Mouse (Mus musculus) thymus, postnatal 0 days (tissue): ENCODE measurements around the gene Astn1. TPM values are rescaled to one million over a fixed set of nuclear protein-coding genes. Genes with fewer than 3 reads are reported as not detected.

ENCODE experiments used
- DNase-seq: peaks from one replicate; pipeline ENCODE4 v3.0.0-alpha.2; 2015; ENCODE audit warnings: low spot score
- microRNA counts: library from miRNA; unstranded; fragments of <30 nt; microRNA quantifications from one replicate; lab custom pipeline; 2015
- microRNA-seq: library from miRNA; unstranded; fragments of <30 nt; microRNA quantifications from one replicate; pipeline ENCODE4, GENCODE M21; 2016; ENCODE audit warnings: borderline number of aligned reads
- polyA plus RNA-seq: library from polyadenylated mRNA; unstranded; fragments of >200 nt; fragmentation: Nextera tagmentation; extraction: Ambion mirVana; gene quantifications from 2 replicates; pipeline ENCODE4 v1.2.1, GENCODE M21; 2015

Astn1 gene
- polyA plus RNA-seq, 1 experiment from 2014 or later: 0.07 TPM

DNA sequence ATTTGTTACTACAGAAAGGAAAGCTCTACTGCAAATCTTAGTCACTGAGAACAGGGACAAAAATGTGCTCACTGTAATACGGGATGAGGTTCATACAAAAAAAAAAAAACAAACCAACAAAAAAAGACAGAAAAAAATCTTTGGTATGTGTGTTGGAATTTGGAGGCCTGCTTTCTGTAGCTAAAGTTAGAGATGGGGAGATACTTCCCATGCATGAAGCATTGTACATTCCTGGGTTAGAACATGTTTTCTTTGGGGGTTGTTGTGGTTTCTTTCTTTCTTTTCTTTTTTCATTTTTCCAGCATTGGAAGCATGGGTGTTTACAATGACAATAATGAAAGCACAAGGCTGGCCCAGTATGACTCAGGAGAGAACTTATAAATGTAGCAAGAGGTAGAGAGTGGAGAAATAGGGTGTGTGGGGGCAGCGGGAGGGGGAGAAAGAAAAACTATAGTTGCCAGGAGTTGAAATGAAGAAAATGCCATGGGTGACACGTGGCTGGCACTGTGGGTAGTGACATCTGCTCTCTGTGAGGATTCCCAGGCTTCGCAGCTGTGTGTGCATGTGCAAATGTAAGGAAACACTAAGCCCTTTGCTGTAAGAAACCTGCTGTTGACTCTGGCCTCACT lies 370.9 kb downstream of the Astn1 start:
- DNase-seq: no peak

DNA sequence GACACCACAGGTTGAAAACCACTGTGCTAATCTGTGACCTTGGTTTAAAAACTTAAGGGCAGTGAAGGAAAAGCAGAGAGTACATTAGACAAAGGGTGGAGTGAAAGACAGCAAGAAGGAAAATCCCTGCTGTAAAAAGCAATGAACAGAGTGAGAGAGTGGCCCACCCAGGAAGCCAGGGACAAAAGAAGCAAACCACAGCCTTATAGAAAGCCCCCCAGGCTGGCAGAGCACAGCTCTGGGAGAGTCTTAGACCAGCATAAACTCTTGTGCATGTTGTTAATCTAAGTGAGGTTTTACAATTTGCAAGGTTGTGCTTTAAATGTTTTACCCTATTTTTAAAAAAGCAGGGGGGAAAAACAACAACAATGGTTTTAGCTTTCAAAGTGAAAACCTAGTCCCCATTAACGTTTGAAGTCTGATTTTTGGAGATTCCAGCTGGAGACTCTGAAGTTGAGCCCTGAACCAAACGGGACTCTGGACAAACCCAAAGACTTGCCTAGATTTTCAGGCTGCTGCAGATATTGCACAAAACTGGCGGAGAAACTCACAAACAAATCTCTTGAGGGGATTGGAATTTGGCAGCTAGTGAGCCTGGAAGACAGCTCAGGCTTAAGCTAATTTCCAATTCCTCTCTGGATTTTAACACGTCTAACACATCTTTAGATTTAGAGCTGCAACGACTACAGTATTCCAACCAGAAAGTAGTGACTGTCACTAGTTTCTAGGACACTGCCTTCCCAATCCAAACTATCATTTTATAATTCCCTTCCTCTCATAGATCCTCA lies 377.3 kb downstream of the Astn1 start:
- DNase-seq: no peak

DNA sequence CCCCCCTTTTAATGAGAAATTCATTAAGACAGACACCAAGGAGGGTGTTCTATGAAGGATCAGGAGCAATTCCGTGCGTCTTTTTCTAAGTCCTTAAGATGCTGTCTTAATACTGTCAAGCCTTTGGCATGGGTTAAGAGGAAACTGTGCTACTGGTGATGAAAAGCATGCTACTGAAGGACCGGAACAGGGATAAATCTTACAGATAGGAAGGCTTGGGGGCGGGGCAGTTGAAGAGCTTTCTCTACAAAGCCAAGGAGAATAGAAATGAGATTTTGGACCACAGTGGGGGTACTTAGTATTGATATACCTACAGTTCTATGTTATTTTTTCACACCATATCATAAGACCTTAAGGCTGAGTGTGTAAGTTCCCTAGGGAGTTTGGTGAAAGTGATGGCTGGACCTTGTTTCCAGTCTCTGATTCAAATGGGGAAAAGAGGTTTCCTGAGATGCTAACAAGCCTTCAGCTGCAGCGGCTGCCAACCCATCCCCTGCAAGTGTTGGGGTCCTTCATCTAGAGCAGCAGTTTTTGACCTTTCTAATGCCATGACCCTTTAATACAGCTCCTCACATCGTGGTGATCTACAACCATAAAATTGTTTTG lies 378.2 kb downstream of the Astn1 start:
- DNase-seq: no peak

DNA sequence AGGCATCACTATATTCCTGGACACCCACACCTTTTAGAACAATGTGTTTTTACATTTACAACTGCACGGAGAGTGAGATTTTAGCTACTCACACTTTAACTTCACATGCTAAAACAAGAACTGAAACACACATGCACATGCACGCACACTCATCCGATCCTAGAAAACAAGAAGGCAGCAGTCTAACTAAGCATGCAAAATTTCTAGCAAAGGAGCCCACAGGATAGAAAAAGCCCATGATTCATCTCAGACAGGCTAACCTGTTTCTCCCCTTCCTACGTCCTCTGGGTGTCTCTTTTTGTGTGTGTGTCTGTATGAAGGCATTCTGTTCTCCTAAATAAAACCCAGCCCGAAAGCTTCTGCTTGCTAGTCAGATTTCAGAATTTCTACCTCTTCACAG lies 378.9 kb downstream of the Astn1 start:
- DNase-seq: no peak

MicroRNA genes within 50 kb of the gene (microRNA counts, 519-probe panel; counts per million panel counts)
- 473 counts per million, percentile 71 among the panel's probes with 10 or more counts for microRNA mmu-miR-488 (lab: Ali Mortazavi, UCI)

Small RNA genes lying within 50 kb of the gene (microRNA-seq; reads per million reads assigned to microRNA genes)
- not detected for gene Mir488

Other genes starting within 250 kb of the Astn1 start
- 0.35 and 0.57 TPM in 2 replicates for gene Brinp2, start 5.9 kb upstream of the Astn1 start, polyA plus RNA-seq